Comparison of ENCODE assay signal across 27 mouse cellular contexts in the genomic region with DNA sequence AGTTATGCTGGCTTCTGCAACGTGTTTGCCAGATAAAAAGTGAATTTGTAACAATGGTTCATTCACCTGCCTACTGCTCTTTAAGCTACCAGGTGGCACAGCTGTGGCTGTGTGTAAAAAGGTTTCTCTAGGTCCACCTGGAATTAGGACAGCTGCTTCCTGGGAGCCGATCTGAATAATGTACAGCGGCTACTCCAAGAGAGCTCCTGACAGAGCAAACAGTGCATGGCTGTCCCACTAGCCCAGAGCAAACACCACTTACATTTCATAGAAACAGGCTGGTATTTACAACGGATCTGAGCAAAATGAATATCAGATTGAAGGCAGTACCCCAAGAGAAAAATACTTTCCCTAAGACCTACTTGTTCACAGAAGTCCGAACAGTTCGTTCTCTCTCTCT.
A peak's percentile ranks its signal among the peaks of the same experiment; 100 is the strongest.
DNase-seq lines count a peak whose midpoint lies in the region; ATAC-seq and TF ChIP-seq lines count a peak whose summit lies in the region.
"Had no signal": no experiment of that assay in that cellular context is flagged by ENCODE, and none has a peak within 500 bp of the region (broad histone marks: within the 10 kb centered on the region; RNA-seq: fewer than 3 reads in every experiment).

No protein-coding gene starts in this region.

- TF ChIP-seq CTCF in brain, embryonic 14.5 days (IDR thresholded peaks at IDR 0.05; ENCODE audit: borderline replicate concordance, extremely low read depth, insufficient read depth, insufficient read length): no peak

- TF ChIP-seq POLR2A in brain, embryonic 14.5 days (IDR thresholded peaks at IDR 0.05; ENCODE audit: borderline replicate concordance, extremely low read depth, insufficient read depth, insufficient read length, poor library complexity, severe bottlenecking): no peak

- H3K27me3 ChIP-seq in embryonic facial prominence, embryonic 14.5 days (replicated peaks; ENCODE audit: control insufficient read depth, insufficient read depth, low read length): no peaks in the 10 kb centered on the region
- no peaks in the 10 kb centered on the region for H3K27me3 ChIP-seq in embryonic facial prominence, embryonic 10.5 days (replicated peaks; ENCODE audit: low read depth, poor library complexity, severe bottlenecking)
- H3K27me3 ChIP-seq in lung, embryonic 15.5 days: no peaks in the 10 kb centered on the region
- no peaks in the 10 kb centered on the region for H3K27me3 ChIP-seq in midbrain, embryonic 16.5 days (ENCODE audit: control insufficient read depth, insufficient read depth, low read depth, low read length)
- H3K27me3 ChIP-seq in intestine, embryonic 15.5 days (replicated peaks): no peaks in the 10 kb centered on the region
- H3K27me3 ChIP-seq: CH12.LX; limb, embryonic 15.5 days; liver, embryonic 13.5 days had no signal

- WGBS in embryonic facial prominence, embryonic 14.5 days: 39% methylated on average over 6 of the region's 6 CpGs
- WGBS in embryonic facial prominence, embryonic 10.5 days: 77% methylated on average over 6 of the region's 6 CpGs
- 36% methylated on average over 6 of the region's 6 CpGs for WGBS in lung, embryonic 15.5 days
- WGBS in midbrain, embryonic 16.5 days: 51% methylated on average over 6 of the region's 6 CpGs
- 55% methylated on average over 6 of the region's 6 CpGs for WGBS in intestine, embryonic 15.5 days

- H3K9ac ChIP-seq in embryonic facial prominence, embryonic 14.5 days (ENCODE audit: low read depth, low read length): no peak overlapping the region
- H3K9ac ChIP-seq in lung, embryonic 15.5 days: no peak overlapping the region
- H3K9ac ChIP-seq in midbrain, embryonic 16.5 days (ENCODE audit: low read depth, low read length): no peak overlapping the region
- H3K9ac ChIP-seq in intestine, embryonic 15.5 days: no peak overlapping the region
- H3K9ac ChIP-seq: limb, embryonic 15.5 days; liver, embryonic 13.5 days had no signal

- DNase-seq in embryonic facial prominence, embryonic 14.5 days (ENCODE audit: low spot score): peak; percentile 5
- DNase-seq in embryonic facial prominence, embryonic 10.5 days (ENCODE audit: low spot score): no peak
- DNase-seq in lung, adult 18-20 months: no peak
- peak; percentile 33 for DNase-seq in brain, embryonic 14.5 days (ENCODE audit: low read depth)
- no peak for DNase-seq in frontal cortex, postnatal 25 days (ENCODE audit: low spot score in 2 of 2)
- DNase-seq: adrenal gland, adult 2 months; cerebellum, adult 8-10 months; cerebellum, postnatal 25 days; gastrocnemius, postnatal 25 days; heart, adult 11 months; kidney, adult 2 months; kidney, postnatal 4 days; liver, embryonic 13.5 days; lung, adult 2 months; right cerebral cortex, postnatal 14 days; thymus, adult 2 months; thymus, postnatal 36 days had no signal

- H3K4me2 ChIP-seq in embryonic facial prominence, embryonic 14.5 days (ENCODE audit: low read depth, low read length): no peak overlapping the region
- H3K4me2 ChIP-seq in lung, embryonic 15.5 days: no peak overlapping the region
- no peak overlapping the region for H3K4me2 ChIP-seq in midbrain, embryonic 16.5 days (ENCODE audit: low read length)
- H3K4me2 ChIP-seq in intestine, embryonic 15.5 days (replicated peaks): no peak overlapping the region
- H3K4me2 ChIP-seq: heart, embryonic 11.5 days; limb, embryonic 15.5 days; liver, embryonic 13.5 days had no signal

- peaks cover 8% of the 10 kb centered on the region for H3K4me1 ChIP-seq in embryonic facial prominence, embryonic 14.5 days (ENCODE audit: control insufficient read depth, insufficient read depth, low read length)
- H3K4me1 ChIP-seq in embryonic facial prominence, embryonic 10.5 days: peaks cover 7% of the 10 kb centered on the region
- H3K4me1 ChIP-seq in lung, embryonic 15.5 days: peaks cover 3% of the 10 kb centered on the region; the same call in 1 of the 2 replicates
- peaks cover 9% of the 10 kb centered on the region for H3K4me1 ChIP-seq in midbrain, embryonic 16.5 days (ENCODE audit: control insufficient read depth, insufficient read depth, low read length)
- no peaks in the 10 kb centered on the region for H3K4me1 ChIP-seq in intestine, embryonic 15.5 days (replicated peaks)
- H3K4me1 ChIP-seq: limb, embryonic 15.5 days; liver, embryonic 13.5 days had no signal

- no peaks in the 10 kb centered on the region for H3K36me3 ChIP-seq in embryonic facial prominence, embryonic 14.5 days (ENCODE audit: control insufficient read depth, insufficient read depth, low read length)
- no peaks in the 10 kb centered on the region for H3K36me3 ChIP-seq in embryonic facial prominence, embryonic 10.5 days (replicated peaks)
- H3K36me3 ChIP-seq in lung, embryonic 15.5 days: no peaks in the 10 kb centered on the region
- H3K36me3 ChIP-seq in midbrain, embryonic 16.5 days (ENCODE audit: control insufficient read depth, insufficient read depth, low read length): no peaks in the 10 kb centered on the region
- no peaks in the 10 kb centered on the region for H3K36me3 ChIP-seq in intestine, embryonic 15.5 days
- H3K36me3 ChIP-seq: limb, embryonic 15.5 days; liver, embryonic 13.5 days had no signal

- H3K27ac ChIP-seq in embryonic facial prominence, embryonic 14.5 days (replicated peaks; ENCODE audit: low read depth, low read length): no peak overlapping the region
- H3K27ac ChIP-seq in embryonic facial prominence, embryonic 10.5 days (replicated peaks): no peak overlapping the region
- no peak overlapping the region for H3K27ac ChIP-seq in lung, embryonic 15.5 days
- 0 out of 2 replicates have a peak overlapping the region, but pooled peaks have one; percentile 41 for H3K27ac ChIP-seq in midbrain, embryonic 16.5 days (ENCODE audit: low read length)
- H3K27ac ChIP-seq in intestine, embryonic 15.5 days: no peak overlapping the region
- H3K27ac ChIP-seq: limb, embryonic 15.5 days; liver, embryonic 13.5 days; macrophage had no signal

- H3K4me3 ChIP-seq in embryonic facial prominence, embryonic 14.5 days (ENCODE audit: low read depth, low read length): no peak overlapping the region
- no peak overlapping the region for H3K4me3 ChIP-seq in embryonic facial prominence, embryonic 10.5 days
- H3K4me3 ChIP-seq in lung, embryonic 15.5 days: no peak overlapping the region
- no peak overlapping the region for H3K4me3 ChIP-seq in midbrain, embryonic 16.5 days (ENCODE audit: low read depth, low read length)
- H3K4me3 ChIP-seq in intestine, embryonic 15.5 days (replicated peaks): no peak overlapping the region
- H3K4me3 ChIP-seq: limb, embryonic 15.5 days; liver, embryonic 13.5 days had no signal

- no peaks in the 10 kb centered on the region for H3K9me3 ChIP-seq in embryonic facial prominence, embryonic 14.5 days (ENCODE audit: control insufficient read depth, low read length)
- H3K9me3 ChIP-seq in embryonic facial prominence, embryonic 10.5 days: no peaks in the 10 kb centered on the region
- no peaks in the 10 kb centered on the region for H3K9me3 ChIP-seq in lung, embryonic 15.5 days
- H3K9me3 ChIP-seq in midbrain, embryonic 16.5 days (replicated peaks; ENCODE audit: control insufficient read depth, low read length, poor library complexity, severe bottlenecking): no peaks in the 10 kb centered on the region
- no peaks in the 10 kb centered on the region for H3K9me3 ChIP-seq in intestine, embryonic 15.5 days
- H3K9me3 ChIP-seq: limb, embryonic 15.5 days; liver, embryonic 13.5 days had no signal

- peak; percentile 60; the same call in 1 of the 2 replicates for ATAC-seq in embryonic facial prominence, embryonic 14.5 days (ENCODE audit: low read depth)
- peak; percentile 46; the same call in 1 of the 2 replicates for ATAC-seq in lung, embryonic 15.5 days (ENCODE audit: borderline replicate concordance, extremely low read depth, low FRiP score, low TSS enrichment)
- no peak for ATAC-seq in midbrain, embryonic 16.5 days
- no peak for ATAC-seq in intestine, embryonic 15.5 days
- ATAC-seq: activated CD4-positive, CD25-positive, alpha-beta regulatory T cell, adult 4 months; forebrain, embryonic 14.5 days; hindbrain, embryonic 16.5 days had no signal

Comparison
In these comparisons a context has a peak if more than half of its experiments do, and no peak if none do; other contexts are left out.
1. DNase-seq: peak in embryonic facial prominence, embryonic 14.5 days (single experiment) and brain, embryonic 14.5 days (single experiment); none in embryonic facial prominence, embryonic 10.5 days (single experiment), lung, adult 18-20 months (0 of 2) and frontal cortex, postnatal 25 days (0 of 2).
2. ATAC-seq: peak in embryonic facial prominence, embryonic 14.5 days (single experiment) and lung, embryonic 15.5 days (single experiment); none in midbrain, embryonic 16.5 days (single experiment) and intestine, embryonic 15.5 days (single experiment).